Mouse (Mus musculus): ENCODE data around the gene Ccdc184. TPM values are rescaled to one million over a fixed set of nuclear protein-coding genes. Genes with fewer than 3 reads are reported as not detected.

Gene Ccdc184
- polyA plus RNA-seq, 1 experiment from 2014 or later, result 39.1 TPM

DNA sequence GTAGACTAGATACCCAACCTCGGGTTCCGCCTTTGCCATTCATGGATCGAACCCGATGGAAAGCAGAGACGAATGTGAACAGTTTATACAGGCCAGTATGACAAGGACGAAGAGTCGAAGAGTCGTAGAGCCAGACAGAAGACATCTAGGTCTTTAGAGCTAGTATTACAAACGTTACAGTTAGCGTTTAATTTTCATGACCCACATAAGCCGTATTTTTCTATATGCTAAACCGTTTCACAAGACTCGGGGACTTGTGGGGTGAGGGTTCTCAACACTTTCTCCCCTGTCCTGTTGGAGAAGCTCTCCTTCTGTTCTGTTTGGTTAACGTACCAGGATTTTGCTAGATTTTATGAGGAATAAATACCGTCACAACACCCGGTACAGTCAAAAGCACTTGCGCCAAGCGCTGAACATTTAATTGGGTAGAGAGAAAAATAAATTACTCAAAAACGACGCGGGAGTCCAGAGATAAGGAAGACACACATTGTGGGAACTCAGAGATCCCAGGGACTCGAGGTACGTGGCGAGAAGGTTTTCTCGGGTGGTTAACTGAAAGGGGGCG, 13.7 kb downstream of the Ccdc184 start:
- H3K9me3 ChIP-seq, result no peaks in the 10 kb centered on the region
- H3K9ac ChIP-seq (replicated peaks), result peak overlapping the region; percentile 51
- no peaks in the 10 kb centered on the region for H3K36me3 ChIP-seq
- WGBS, result 2% methylated on average over 26 of the region's 26 CpGs
- peak overlapping the region; percentile 53 for H3K4me2 ChIP-seq (replicated peaks)
- H3K27me3 ChIP-seq, result no peaks in the 10 kb centered on the region
- peak overlapping the region; percentile 68; the same call in 1 of the 2 replicates for H3K27ac ChIP-seq (replicated peaks)
- peak; percentile 16; the same call in 1 of the 2 replicates for ATAC-seq (replicated peaks)
- H3K4me1 ChIP-seq, result peaks cover 9% of the 10 kb centered on the region
- peak overlapping the region; percentile 60 for H3K4me3 ChIP-seq

DNA sequence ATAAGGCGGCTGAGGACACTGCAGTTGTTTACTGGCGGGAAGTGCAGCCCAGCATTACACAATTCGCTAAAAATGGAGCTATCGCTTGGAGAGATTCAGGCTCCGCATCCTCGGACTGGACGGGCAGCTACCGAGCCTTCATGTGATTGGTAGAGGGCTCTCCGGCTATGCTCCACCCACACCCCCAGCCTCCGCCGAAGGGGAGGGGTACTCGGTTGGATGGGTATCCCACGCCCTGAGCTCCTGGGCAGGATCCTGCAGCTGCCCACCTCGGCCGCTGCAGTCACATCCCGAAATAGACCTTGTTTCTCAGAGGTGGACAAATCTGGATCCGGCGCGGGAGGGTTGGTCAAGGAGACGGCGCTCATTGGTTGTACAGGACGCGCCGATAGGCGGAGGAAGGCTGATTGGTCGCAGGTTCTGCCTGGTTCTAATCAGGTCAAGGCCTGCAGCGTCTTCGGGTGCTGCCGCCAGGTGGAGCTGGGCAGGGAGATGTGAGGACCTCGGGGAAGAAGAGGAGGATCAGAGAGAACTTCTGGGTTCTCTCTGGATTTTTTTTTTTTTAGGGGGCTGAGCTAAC, 14.3 kb downstream of the Ccdc184 start:
- no peaks in the 10 kb centered on the region for H3K27me3 ChIP-seq
- H3K9ac ChIP-seq (replicated peaks), result peak overlapping the region; percentile 51
- peak overlapping the region; percentile 68 for H3K27ac ChIP-seq (replicated peaks)
- WGBS, result under 1% methylated on average over 30 of the region's 30 CpGs
- H3K4me2 ChIP-seq (replicated peaks), result peak overlapping the region; percentile 53
- H3K36me3 ChIP-seq, result no peaks in the 10 kb centered on the region
- H3K4me3 ChIP-seq, result peak overlapping the region; percentile 60
- H3K9me3 ChIP-seq, result no peaks in the 10 kb centered on the region
- peak; percentile 98 for ATAC-seq (replicated peaks)
- peaks cover 9% of the 10 kb centered on the region for H3K4me1 ChIP-seq

DNA sequence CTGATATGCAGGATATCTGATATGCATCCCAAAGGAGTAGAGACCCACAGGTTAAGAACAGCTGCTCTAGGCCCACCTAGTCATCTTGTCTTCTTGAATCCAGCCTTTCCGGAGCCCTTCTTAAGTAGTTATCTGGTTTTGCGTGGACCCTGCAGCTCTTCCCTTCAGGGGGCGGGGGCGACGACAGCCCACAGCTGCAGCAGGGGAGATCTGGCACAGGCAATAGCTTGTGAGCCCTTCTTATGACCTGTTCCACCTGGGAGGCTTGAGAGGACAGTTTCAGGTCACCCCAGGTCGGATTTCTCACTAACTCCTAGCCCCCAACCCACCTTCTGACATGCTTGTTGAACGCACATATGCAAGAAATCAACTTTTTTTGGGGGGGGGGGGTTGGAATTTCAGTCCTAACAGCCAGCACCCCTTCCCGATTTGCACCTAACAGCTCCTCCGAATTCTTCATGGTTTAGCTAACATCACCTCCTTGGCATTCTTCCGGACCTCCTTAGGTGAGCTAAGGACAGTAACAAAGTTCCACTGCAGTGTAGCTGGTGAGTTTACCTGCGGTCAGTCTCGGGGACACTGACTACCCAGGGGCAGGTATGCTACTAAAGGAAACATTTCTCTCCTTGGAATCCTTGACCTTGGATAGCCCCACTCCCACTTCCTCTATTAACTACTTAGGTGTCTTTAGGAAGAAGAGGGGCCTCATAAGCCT, 15.1 kb downstream of the Ccdc184 start:
- Histone ChIP-seq H3K27ac (replicated peaks) (no peak overlapping the region), H3K27me3 (no peaks in the 10 kb centered on the region), H3K36me3 (no peaks in the 10 kb centered on the region), H3K4me2 (replicated peaks) (no peak overlapping the region), H3K4me1 (peaks cover 9% of the 10 kb centered on the region), H3K4me3 (no peak overlapping the region), H3K9ac (replicated peaks) (no peak overlapping the region), H3K9me3 (no peaks in the 10 kb centered on the region)
- WGBS, result 74% methylated on average over 12 of the region's 12 CpGs
- 0 out of 2 replicates have a peak, but pooled peaks have one; percentile 6 for ATAC-seq (replicated peaks)

DNA sequence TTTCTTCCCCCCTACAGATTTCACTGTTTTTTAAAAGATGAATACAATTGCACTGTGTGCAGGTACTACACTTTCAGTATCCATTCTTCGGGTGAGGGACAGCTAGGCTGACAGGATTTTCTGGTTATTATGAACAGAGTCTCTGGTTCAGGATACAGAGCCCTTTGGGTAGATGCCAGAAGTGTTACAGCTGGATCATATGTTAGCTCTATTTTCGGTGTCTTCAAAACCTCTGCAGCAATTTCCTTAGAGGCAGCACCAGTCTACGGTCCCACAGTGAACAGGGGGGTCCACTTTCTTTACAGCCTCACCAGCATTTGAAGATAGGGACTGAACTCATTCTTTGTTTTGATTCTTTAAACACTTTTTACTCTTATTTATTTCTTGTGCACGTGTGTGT, 17.5 kb downstream of the Ccdc184 start:
- peaks cover 9% of the 10 kb centered on the region for H3K4me1 ChIP-seq
- WGBS, result 82% methylated on average over 4 of the region's 4 CpGs
- no peaks in the 10 kb centered on the region for H3K27me3 ChIP-seq

DNA sequence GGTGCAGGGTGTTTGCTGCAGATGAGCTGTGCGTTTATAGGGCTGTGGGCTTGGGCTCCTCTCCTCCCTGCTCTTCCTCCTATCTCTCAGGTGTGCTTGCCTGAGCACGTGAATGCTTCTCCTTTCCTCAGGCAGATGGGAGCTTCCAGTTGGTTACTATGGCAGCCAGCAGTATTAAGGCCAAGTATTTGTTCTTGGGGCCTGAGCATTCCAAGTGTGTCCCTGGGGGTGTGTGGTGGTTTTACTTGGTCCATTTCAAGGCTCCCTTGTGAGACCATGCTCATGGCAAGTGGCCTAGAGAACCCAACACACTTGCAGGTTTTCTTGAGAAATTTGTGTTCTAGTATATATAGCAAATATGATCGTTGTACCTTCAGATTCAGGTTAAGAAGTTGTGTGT, 28.5 kb downstream of the Ccdc184 start, which contains the start of gene Olfr288:
TSS of gene Olfr288 (minus strand) at position 101 of the 400 bp plus-strand sequence.
- WGBS, result 64% methylated on average over 3 of the region's 3 CpGs
- H3K9me3 ChIP-seq, result no peaks in the 10 kb centered on the region
- H3K9ac ChIP-seq (replicated peaks), result no peak within 1 kb of the TSS
- H3K36me3 ChIP-seq, result no peaks in the 10 kb centered on the region
- no peak within 1 kb of the TSS for H3K4me3 ChIP-seq
- no peaks in the 10 kb centered on the region for H3K27me3 ChIP-seq
- ATAC-seq (replicated peaks), result no peak
- H3K4me2 ChIP-seq (replicated peaks), result no peak within 1 kb of the TSS
- no peaks in the 10 kb centered on the region for H3K4me1 ChIP-seq
- H3K27ac ChIP-seq (replicated peaks), result no peak within 1 kb of the TSS

More for the DNA sequence above, 17.5 kb downstream of the Ccdc184 start:
- Histone ChIP-seq H3K4me3 (no peak overlapping the region), H3K9ac (replicated peaks) (no peak overlapping the region), H3K36me3 (no peaks in the 10 kb centered on the region), H3K27ac (replicated peaks) (no peak overlapping the region), H3K9me3 (no peaks in the 10 kb centered on the region), H3K4me2 (replicated peaks) (no peak overlapping the region)
- no peak for ATAC-seq (replicated peaks)

DNA sequence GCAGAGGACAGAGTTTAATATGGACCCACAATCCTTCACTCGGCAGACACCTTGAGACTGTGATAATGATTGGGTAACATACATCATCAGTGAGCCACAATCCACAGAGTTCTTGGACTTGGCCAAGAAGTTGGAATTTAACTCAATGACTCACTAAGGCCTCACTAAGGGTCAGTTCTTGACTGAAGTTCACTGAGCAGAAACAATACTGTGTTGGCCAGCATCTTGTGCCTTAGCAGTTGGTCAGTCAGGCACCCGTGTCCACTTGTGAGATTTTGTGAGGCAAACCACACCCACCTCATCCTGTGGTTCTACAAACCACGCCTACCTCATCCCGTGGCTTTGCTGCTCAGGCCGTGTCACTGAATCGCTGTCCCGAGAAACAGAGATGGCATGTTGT, 42.7 kb downstream of the Ccdc184 start:
- H3K4me2 ChIP-seq (replicated peaks), result no peak overlapping the region
- H3K27me3 ChIP-seq, result no peaks in the 10 kb centered on the region
- H3K9me3 ChIP-seq, result no peaks in the 10 kb centered on the region
- 91% methylated on average over 7 of the region's 7 CpGs for WGBS
- no peak overlapping the region for H3K4me3 ChIP-seq
- H3K36me3 ChIP-seq, result no peaks in the 10 kb centered on the region
- no peak for ATAC-seq (replicated peaks)
- no peaks in the 10 kb centered on the region for H3K4me1 ChIP-seq
- H3K27ac ChIP-seq (replicated peaks), result no peak overlapping the region
- no peak overlapping the region for H3K9ac ChIP-seq (replicated peaks)

DNA sequence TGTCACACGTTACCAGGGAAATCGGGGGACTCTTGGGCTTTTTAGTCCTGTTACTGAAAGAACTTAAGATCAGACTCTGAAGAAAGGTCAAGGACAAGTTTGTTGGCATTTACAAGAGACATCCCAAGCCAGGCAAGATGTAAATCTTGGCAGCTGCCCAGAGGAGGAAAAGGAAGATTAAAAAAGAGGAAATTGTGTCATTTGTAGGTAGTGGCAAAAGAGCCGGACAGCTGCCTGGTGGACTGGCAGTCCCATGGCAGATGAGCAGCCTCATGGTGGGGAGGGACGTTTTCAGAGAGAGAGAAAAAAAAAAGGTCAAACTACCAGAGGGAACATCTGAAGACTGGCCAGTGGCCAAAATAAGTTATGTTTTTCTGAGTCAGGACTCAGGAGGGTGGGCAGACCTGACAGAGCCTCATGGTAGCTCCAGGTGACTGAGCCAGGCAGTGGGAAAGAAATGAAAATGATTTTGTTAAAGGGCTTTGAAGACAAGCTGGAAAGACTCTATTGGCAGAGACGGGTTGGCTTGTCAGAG, 46.4 kb downstream of the Ccdc184 start:
- Histone ChIP-seq H3K9me3 (no peaks in the 10 kb centered on the region), H3K36me3 (no peaks in the 10 kb centered on the region), H3K4me1 (no peaks in the 10 kb centered on the region), H3K27ac (replicated peaks) (no peak overlapping the region), H3K4me2 (replicated peaks) (no peak overlapping the region), H3K27me3 (no peaks in the 10 kb centered on the region), H3K4me3 (no peak overlapping the region), H3K9ac (replicated peaks) (no peak overlapping the region)
- no peak for ATAC-seq (replicated peaks)
- WGBS, result 87% methylated on average over 5 of the region's 5 CpGs

DNA sequence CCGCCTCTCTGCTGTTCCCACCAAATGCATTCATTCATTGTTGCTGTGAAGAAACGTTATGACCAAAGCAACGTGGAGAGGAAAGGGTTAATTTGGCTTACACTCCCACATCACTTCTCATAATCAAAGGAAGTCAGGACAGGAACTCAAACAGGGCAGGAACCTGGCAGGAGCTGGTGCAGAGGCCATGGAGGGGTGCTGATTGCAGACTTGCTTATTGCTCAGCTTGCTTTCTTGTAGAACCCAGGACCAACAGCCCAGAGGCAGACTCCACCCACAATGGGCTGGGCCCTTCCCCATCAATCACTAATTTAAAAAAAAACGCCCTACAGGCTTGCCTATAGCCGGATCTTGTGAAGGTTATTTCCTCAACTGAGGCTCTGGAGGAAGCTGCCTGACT, 47.2 kb downstream of the Ccdc184 start:
- H3K36me3 ChIP-seq, result no peaks in the 10 kb centered on the region
- no peak overlapping the region for H3K27ac ChIP-seq (replicated peaks)
- 75% methylated on average over 5 of the region's 5 CpGs for WGBS

More for the DNA sequence above, 47.2 kb downstream of the Ccdc184 start:
- Histone ChIP-seq H3K4me3 (no peak overlapping the region), H3K9me3 (no peaks in the 10 kb centered on the region), H3K9ac (replicated peaks) (no peak overlapping the region), H3K4me2 (replicated peaks) (no peak overlapping the region), H3K4me1 (no peaks in the 10 kb centered on the region), H3K27me3 (no peaks in the 10 kb centered on the region)
- no peak for ATAC-seq (replicated peaks)

Other genes starting within 250 kb of the Ccdc184 start
- 60.8 and 66.2 TPM in 2 replicates for gene Tmem106c, start 203.0 kb upstream of the Ccdc184 start, polyA plus RNA-seq (2015; fragmentation: Nextera tagmentation; extraction: Ambion mirVana)
- 25.6 and 25.8 TPM in 2 replicates for gene Col2a1, start 162.5 kb upstream of the Ccdc184 start, polyA plus RNA-seq (2015; fragmentation: Nextera tagmentation; extraction: Ambion mirVana)
- 84.2 and 84.4 TPM in 2 replicates for gene Pfkm, start 74.6 kb upstream of the Ccdc184 start, polyA plus RNA-seq (2015; fragmentation: Nextera tagmentation; extraction: Ambion mirVana)
- 25.4 and 26.2 TPM in 2 replicates for gene Senp1, start 73.4 kb upstream of the Ccdc184 start, polyA plus RNA-seq (2015; fragmentation: Nextera tagmentation; extraction: Ambion mirVana)
- gene Asb8, start 1.5 kb upstream of the Ccdc184 start, polyA plus RNA-seq (2015; fragmentation: Nextera tagmentation; extraction: Ambion mirVana), result 45.0 and 45.1 TPM in 2 replicates
- gene Olfr288, start 28.4 kb downstream of the Ccdc184 start, polyA plus RNA-seq (2015; fragmentation: Nextera tagmentation; extraction: Ambion mirVana), result not detected in 2 replicates
- not detected in 2 replicates for gene Gm44579, start 53.8 kb downstream of the Ccdc184 start, polyA plus RNA-seq (2015; fragmentation: Nextera tagmentation; extraction: Ambion mirVana)
- not detected in 2 replicates for gene Olfr287, start 53.9 kb downstream of the Ccdc184 start, polyA plus RNA-seq (2015; fragmentation: Nextera tagmentation; extraction: Ambion mirVana)
- gene Olfr286, start 67.3 kb downstream of the Ccdc184 start, polyA plus RNA-seq (2015; fragmentation: Nextera tagmentation; extraction: Ambion mirVana), result not detected in 2 replicates
- not detected in 2 replicates for gene H1fnt, start 90.1 kb downstream of the Ccdc184 start, polyA plus RNA-seq (2015; fragmentation: Nextera tagmentation; extraction: Ambion mirVana)
- gene Zfp641, start 129.0 kb downstream of the Ccdc184 start, polyA plus RNA-seq (2015; fragmentation: Nextera tagmentation; extraction: Ambion mirVana), result 3.3 and 4.2 TPM in 2 replicates
- not detected in 2 replicates for gene Olfr285, start 150.2 kb downstream of the Ccdc184 start, polyA plus RNA-seq (2015; fragmentation: Nextera tagmentation; extraction: Ambion mirVana)
- not detected in 2 replicates for gene Olfr284, start 173.8 kb downstream of the Ccdc184 start, polyA plus RNA-seq (2015; fragmentation: Nextera tagmentation; extraction: Ambion mirVana)
- not detected in 2 replicates for gene Olfr283, start 213.8 kb downstream of the Ccdc184 start, polyA plus RNA-seq (2015; fragmentation: Nextera tagmentation; extraction: Ambion mirVana)

Measured in forebrain, embryonic 15.5 days (tissue).